Mouse (Mus musculus): ENCODE measurements around the gene Srms.
A peak's percentile ranks its signal among the peaks of the same experiment; 100 is the strongest.

Srms gene

DNA sequence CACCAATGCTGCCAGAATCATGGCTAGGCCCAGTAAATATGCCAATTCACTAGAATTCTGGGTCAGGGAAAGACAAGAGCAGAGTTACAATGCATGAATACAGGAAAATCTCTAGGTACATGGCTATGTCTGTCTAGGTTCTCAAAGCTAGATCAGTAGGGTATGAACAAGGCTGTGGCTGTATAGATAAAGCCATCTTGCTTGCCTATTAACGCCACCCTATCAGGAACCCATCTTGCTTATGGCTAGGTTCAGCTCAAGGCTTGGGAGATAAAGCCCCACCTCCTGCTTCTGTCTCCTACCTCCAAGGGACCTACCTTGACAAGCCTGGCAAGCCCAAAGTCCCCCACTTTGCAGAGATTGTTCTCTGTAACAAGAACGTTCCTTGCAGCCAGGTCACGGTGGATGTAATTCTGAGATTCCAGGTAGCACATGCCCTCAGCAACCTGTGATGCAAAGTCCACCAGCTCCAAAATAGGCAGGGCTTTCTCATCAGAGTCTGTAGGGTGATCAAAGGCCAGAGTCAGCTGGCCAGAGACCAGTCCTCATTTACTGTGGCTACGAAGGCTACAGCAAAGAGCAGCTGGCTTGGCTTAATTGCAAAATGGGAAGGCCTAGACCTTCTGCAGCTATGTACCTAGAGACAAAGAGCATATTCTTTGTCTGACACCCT lies 16.2 kb downstream of the Srms start:
- TF ChIP-seq GATA4 (IDR thresholded peaks at IDR 0.05; ENCODE audit: insufficient replicate concordance, low read length), result no peak

DNA sequence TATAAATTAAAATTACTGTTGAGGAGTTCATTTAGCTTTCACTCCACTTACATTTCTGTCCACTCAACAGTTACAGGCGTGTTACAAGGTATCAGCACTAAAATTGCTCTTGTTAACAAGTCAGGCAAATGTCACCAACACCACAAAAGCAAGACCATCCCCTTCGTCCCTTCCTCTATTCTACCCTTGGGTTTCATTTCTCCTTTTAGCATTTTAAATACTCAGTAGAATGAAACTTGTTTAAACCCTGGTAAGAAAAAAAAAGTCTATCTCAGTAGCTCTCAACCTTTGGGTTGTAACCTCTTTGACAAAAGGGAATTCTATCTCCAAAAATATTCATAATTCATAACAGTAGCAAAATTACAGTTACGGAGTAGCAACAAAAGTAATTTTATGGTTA lies 19.9 kb downstream of the Srms start:
- no peak for TF ChIP-seq GATA4 (IDR thresholded peaks at IDR 0.05; ENCODE audit: insufficient replicate concordance, low read length)

DNA sequence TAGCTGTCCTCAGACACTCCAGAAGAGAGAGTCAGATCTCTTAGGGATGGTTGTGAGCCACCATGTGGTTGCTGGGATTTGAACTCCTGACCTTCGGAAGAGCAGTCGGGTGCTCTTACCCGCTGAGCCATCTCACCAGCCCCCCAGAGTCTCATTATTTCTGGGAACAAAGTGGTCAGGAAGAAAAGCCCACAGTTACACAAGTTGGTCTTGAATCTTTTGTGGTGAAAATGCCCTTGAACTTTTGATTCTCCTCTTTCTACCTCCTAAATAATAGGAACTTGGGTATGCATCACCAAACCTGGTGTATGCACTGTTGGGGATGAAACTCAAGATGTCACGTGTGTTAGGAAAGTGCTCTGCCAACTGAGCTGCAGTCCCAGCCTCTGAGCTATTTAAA lies 21.0 kb downstream of the Srms start:
- no peak for TF ChIP-seq GATA4 (IDR thresholded peaks at IDR 0.05; ENCODE audit: insufficient replicate concordance, low read length)

DNA sequence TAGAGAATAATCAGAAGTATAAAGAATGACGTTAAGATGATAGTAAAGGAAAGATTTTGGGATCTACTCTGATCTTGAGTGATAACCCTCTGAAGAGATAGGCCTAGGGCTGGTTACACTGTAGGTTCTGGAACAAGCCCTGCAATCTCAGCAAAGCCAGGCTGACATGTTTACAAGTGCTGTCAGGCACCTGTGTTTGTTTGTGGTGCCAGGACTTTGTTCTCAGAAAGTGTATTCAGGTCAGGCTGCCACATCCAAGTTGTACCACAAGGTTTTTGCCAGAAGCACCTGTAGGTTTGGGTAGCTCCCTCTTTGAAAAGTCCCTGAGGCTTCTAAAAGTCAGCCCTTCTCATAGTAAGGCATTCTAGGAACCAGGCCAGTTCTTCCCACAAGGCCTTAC lies 23.7 kb downstream of the Srms start:
- TF ChIP-seq GATA4 (IDR thresholded peaks at IDR 0.05; ENCODE audit: insufficient replicate concordance, low read length), result no peak

DNA sequence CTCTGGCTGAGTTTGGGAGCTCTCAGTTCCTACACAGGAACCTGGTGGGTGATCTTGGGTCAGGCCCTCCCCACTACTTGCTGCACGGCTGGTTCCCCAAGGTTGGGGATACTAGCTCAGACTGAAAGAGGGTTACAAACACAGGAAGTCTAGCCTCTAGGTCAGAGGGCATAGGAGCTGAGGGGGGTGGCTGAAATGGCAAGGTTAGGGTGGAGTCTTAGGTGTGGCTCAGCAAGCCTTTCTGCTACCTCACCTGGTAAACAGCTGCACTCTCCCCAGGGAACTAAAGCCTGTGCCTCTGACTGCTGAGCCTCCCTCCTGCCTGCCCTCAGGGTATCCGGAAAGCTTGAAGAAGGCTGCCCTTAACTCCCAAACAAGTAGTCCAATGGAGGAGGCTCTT lies 24.3 kb downstream of the Srms start:
- no peak for TF ChIP-seq GATA4 (IDR thresholded peaks at IDR 0.05; ENCODE audit: insufficient replicate concordance, low read length)

DNA sequence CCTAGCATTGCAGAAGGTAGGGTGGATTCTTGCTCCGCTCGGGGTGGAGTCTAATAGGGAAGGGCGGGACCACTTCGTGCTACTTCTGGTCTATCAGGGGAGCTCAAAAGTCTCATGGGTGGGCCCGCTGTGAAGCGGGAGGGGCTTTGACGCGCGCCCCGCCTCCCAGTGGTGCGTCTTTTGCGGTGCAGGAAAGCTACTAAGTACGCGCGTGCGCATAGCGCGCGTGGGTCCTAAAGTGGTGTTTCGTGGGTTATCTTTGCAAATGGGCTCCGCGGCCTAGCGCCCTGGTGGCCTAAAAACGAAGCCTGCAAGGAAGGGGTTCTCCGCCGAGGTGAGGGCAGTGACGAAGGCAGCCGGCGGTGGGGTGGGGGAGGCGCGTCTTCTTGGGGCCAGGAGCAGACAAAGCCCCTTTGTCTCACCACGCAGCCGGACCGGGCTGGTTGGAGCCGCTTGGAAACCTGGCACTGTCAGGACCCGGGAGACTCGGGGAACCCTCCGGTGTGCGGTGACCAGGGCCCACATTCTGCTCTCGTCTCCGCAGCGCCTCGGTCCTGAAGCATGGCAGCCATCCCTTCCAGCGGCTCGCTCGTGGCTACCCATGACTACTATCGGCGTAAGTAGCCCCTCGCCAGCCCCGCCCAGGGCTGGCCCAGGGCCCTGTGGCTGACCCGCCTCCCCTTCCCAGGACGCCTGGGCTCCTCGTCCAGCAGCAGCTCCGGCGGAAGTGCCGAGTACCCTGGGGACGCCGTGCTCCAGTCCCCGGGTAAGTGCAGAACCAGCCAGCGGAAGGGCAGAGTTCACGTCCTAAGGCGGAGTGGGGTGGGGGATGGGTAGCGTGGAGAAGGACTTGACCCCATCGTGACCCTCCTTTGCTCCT lies 25.6 kb downstream of the Srms start, which contains the start of gene Ppdpf:
Gene Ppdpf (plus strand): TSS at position 127 of the 880 bp plus-strand sequence.
- TF ChIP-seq GATA4 (IDR thresholded peaks at IDR 0.05; ENCODE audit: insufficient replicate concordance, low read length), result peak; percentile 21; the same call in 1 of the 2 replicates

DNA sequence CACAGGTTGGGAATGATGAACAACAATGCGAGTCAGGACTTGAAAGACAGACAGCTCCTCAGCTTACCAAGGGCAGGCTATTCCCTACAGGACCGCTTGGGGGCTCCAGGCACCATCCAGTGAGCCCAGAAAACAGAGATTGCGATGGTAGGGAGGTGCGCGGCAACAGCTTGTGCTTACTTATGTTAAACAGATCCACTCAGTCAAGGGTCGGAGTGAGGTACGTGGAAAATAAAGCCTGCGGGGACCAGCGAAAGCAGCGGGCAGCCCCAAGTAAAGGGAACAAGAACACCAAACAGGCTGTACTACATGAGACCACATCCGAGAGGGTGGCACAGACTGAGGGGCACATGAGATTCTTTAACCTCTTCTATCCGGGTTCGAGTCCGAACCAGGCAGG lies 26.4 kb downstream of the Srms start:
- TF ChIP-seq GATA4 (IDR thresholded peaks at IDR 0.05; ENCODE audit: insufficient replicate concordance, low read length), result peak; percentile 74; the same call in 1 of the 2 replicates

DNA sequence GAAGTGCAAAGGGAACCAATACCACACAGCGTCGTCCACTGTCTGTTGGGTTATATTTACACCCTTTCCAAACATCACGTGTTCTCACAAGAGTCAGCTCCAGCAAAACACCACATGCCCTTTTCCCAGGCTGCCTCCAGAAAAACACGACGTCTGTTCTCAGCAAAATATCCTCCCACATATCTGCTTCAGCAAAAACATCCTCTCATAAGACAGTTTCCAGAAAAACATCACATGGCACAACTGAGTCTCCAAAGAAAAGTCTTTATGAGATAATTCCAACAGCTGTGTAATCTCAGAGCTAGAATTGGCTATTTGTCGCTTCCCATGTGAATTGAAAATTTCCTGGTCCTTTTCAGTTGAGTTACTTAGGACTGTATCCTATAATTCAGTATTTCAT lies 32.1 kb downstream of the Srms start:
- no peak for TF ChIP-seq GATA4 (IDR thresholded peaks at IDR 0.05; ENCODE audit: insufficient replicate concordance, low read length)

DNA sequence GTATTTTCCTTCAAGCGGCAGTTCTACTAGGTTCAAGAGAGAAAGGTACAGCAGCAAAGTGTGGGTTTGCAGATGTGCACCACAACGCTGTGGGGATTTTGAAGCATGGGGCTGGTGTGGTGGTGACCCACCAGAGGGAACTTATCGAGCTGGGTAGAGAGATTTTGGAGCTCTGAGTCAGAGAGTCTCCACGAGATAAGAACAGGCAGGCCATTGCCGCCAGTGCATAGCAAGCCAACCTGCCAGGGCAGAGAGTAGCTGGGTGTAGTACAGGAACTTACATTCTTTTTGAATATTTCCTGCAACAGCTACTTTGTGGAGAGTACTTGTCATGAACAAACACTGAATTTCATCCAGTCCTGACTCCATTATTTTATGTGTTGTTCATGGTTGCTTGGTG lies 34.5 kb downstream of the Srms start:
- no peak for TF ChIP-seq GATA4 (IDR thresholded peaks at IDR 0.05; ENCODE audit: insufficient replicate concordance, low read length)

DNA sequence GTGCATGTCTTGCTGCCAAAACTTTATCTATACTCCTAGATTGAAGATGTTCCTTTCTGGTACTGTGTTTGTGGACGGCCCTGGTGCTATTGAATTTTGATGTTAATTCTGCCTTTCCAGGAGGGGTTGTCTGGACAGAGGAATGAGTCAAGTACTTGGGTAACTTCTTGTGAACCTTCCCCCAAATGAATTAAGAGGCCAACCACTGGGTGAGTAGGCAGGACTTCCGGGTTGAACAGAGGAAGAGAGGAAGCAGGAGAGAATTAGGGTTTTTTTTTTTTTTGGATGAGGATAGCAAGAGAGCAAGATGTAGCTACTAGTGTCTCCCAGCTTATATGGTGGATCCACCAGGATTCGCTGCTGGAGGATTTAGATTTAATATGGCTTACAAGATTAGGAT lies 35.0 kb downstream of the Srms start:
- no peak for TF ChIP-seq GATA4 (IDR thresholded peaks at IDR 0.05; ENCODE audit: insufficient replicate concordance, low read length)

DNA sequence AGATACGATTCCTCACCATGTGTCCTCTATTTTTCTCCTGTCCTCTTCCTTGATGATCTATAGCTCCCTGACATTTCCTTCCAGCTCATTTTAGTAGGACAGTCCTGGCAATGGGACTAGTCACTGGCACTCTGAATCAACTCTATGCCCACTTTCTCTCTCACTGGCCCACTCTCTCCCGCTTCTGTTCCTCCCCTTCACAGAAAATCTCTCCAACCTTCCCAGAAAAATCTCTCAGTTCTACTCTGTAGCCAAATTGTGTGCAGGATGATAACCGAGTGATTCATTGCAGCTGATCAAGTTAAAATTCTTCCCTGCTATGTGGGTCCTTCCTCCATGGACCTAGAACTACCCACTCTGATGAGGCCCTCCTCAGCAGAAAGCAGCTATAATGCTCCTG lies 38.3 kb downstream of the Srms start:
- TF ChIP-seq GATA4 (IDR thresholded peaks at IDR 0.05; ENCODE audit: insufficient replicate concordance, low read length), result no peak

DNA sequence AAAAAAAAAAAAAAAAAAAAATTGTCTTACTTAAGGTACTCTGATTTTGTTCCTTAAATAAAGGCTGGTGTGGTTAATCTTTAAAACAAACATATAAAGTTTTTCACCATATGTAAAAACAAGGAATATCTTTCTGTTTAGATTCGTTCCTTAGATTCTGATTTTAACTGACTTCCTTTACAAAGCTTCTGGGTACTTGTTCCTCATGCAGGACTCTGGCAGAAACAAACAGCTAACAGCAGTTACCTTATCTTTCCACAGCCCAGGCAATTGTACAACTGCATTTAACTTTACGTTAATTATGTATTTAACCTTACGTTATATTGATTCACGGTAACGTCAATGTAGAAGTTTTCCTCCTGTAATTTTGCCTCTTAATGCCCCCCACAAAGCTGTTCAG lies 46.5 kb downstream of the Srms start:
- no peak for TF ChIP-seq GATA4 (IDR thresholded peaks at IDR 0.05; ENCODE audit: insufficient replicate concordance, low read length)

DNA sequence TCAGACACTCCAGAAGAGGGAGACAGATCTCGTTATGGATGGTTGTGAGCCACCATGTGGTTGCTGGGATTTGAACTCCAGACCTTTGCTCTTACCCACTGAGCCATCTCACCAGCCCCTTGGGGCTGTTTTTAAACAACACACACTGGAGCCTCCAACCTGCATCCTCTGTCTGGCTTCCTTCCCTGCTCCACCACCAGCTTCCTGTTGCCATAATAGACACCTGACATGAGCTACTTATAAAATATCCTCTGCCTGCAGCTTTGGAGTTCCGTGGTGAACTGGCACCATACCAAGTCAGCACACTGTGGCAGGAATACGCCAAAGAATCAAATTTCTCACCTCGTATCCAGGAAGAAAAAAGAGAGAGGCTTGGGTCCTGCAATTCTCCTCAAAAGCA lies 52.2 kb downstream of the Srms start:
- no peak for TF ChIP-seq GATA4 (IDR thresholded peaks at IDR 0.05; ENCODE audit: insufficient replicate concordance, low read length)

DNA sequence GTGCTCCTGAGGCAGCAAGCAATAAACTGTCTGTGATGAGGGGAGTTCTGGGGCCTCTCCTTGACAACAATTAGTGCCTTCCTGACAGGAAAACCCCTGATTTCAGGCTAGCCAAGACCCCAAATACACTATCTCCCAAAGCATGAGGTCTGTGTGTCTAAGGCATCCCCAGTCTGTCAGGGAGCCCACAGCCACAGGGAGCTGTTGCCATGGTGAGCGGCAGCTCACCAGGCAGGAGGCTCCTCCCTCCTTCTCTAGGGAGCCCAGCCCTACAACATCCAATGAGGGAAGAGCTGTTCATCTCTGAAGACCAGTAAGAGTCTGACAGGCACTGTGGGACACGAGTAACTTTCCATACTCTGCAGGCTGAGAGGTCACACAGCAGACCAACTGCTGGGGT lies 53.2 kb downstream of the Srms start:
- no peak for TF ChIP-seq GATA4 (IDR thresholded peaks at IDR 0.05; ENCODE audit: insufficient replicate concordance, low read length)

DNA sequence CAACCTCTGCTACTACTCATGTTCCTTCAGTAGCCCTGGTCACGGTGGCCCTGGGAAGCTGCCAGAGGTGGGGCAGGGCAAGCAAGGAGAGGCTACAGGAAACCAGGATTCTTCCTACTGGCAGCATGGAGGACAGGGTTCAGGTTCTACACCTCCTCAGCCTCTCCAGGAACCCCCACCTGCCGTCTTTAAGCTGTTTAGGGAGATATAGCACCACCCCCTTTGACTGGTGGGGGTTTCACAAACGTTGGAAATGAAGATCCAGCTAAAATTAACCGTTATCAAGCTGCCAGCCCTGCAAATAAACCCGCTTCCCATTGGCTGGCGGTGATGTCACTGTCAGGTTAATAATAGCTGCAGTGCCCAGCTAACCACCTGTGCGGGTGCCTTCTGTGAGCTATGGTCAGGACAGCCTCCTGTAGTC lies 53.9 kb downstream of the Srms start:
- no peak for TF ChIP-seq GATA4 (IDR thresholded peaks at IDR 0.05; ENCODE audit: insufficient replicate concordance, low read length)

DNA sequence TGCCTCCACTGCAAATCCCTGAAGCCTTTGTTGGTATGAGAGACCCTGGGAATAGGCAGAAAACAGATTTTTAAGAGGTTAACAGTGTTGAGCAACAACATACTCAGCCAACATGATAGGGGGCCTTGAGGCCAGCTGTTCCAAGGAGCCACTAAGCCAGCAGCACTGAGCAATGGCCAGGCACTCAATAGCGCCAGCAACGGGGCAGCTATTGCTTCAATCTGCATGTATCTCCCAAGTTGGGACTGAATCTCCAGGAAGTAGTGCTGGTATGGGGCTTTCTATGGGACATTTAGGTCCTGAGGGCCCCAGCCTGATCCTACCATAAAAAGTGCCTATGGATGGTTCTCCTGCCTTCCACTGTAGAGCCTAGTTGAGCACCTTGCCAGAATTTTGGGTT lies 54.5 kb downstream of the Srms start:
- TF ChIP-seq GATA4 (IDR thresholded peaks at IDR 0.05; ENCODE audit: insufficient replicate concordance, low read length), result no peak
